Mouse (Mus musculus) hindbrain, embryonic 16.5 days (tissue): ENCODE results near the gene Sardh. TPM values are rescaled to one million over a fixed set of nuclear protein-coding genes. Genes with fewer than 3 reads are reported as not detected.

Experiments
- ATAC-seq: fragments of 200-750 bp; cut with Nextera tagmentation; 2 replicates; pipeline ENCODE4 v1.8.0; 2017; ENCODE audit warnings: moderate TSS enrichment, moderate library complexity
- H3K27ac ChIP-seq: fragments of 300-500 bp; sonication (generic); 2 replicates; pipeline ENCODE4 v1.5.1; 2014; ENCODE audit warnings: low read depth, mild to moderate bottlenecking, control low read depth, low read length, moderate library complexity
- H3K27me3 ChIP-seq: fragments of 300-500 bp; sonication (generic); replicated peaks from 2 replicates; pipeline ENCODE4 v1.6.1; 2014; ENCODE audit warnings: low read length; ENCODE audit not compliant: control insufficient read depth, insufficient read depth
- H3K36me3 ChIP-seq: fragments of 300-500 bp; sonication (generic); 2 replicates; pipeline ENCODE4 v1.6.1; 2014; ENCODE audit warnings: mild to moderate bottlenecking, low read length, moderate library complexity, mixed read lengths; ENCODE audit not compliant: control insufficient read depth, insufficient read depth
- H3K4me1 ChIP-seq: fragments of 300-500 bp; sonication (generic); 2 replicates; pipeline ENCODE4 v1.6.1; 2014; ENCODE audit warnings: low read depth, low read length; ENCODE audit not compliant: control insufficient read depth, insufficient read depth
- H3K4me2 ChIP-seq: fragments of 300-500 bp; sonication (generic); 2 replicates; pipeline ENCODE4 v1.6.1; 2014; ENCODE audit warnings: mild to moderate bottlenecking, low read length, control low read depth, moderate library complexity
- H3K4me3 ChIP-seq: fragments of 300-500 bp; sonication (generic); 2 replicates; pipeline ENCODE4 v1.5.1; 2014; ENCODE audit warnings: mild to moderate bottlenecking, low read length, control low read depth, moderate library complexity
- H3K9ac ChIP-seq: fragments of 300-500 bp; sonication (generic); 2 replicates; pipeline ENCODE4 v1.6.1; 2014; ENCODE audit warnings: low read depth, mild to moderate bottlenecking, control low read depth, low read length, moderate library complexity
- H3K9me3 ChIP-seq: fragments of 300-500 bp; sonication (generic); 2 replicates; pipeline ENCODE4 v1.6.1; 2014; ENCODE audit warnings: mild to moderate bottlenecking, low read length, moderate library complexity; ENCODE audit not compliant: control insufficient read depth
- WGBS: fragments of 180-500 bp; shearing (Covaris S2); extraction: QIAGEN DNeasy Blood & Tissue Kit; methylation state at CpG from one replicate; pipeline ENCODE4 v1.1.7; 2014; 5-methylcytosine and 5-hydroxymethylcytosine counted together
- polyA plus RNA-seq: library from polyadenylated mRNA; unstranded; fragments of >200 nt; fragmentation: Nextera tagmentation; extraction: Ambion mirVana; gene quantifications from 2 replicates; pipeline ENCODE4 v1.2.1, GENCODE M21; 2015

The Sardh gene
- polyA plus RNA-seq, 1 experiment from 2014 or later = 9.1 TPM

- no peaks in the 10 kb centered on the region for H3K9me3 ChIP-seq
- no peak overlapping the region for H3K4me2 ChIP-seq
- H3K27ac ChIP-seq = no peak overlapping the region
- no peak overlapping the region for H3K4me3 ChIP-seq
- peak; percentile 75 for ATAC-seq
- H3K4me1 ChIP-seq = no peaks in the 10 kb centered on the region
- WGBS = 29% methylated on average over 3 of the region's 3 CpGs
- H3K36me3 ChIP-seq = no peaks in the 10 kb centered on the region
- H3K9ac ChIP-seq = no peak overlapping the region
- no peaks in the 10 kb centered on the region for H3K27me3 ChIP-seq
Measured at GRCm38 (mm10) chr2:27235729-27236128, 12.4 kb downstream of the Sardh start.

GRCm38 (mm10) chr2:27232376-27232775, 15.8 kb downstream of the Sardh start:
- Histone ChIP-seq H3K9ac (no peak overlapping the region), H3K4me1 (no peaks in the 10 kb centered on the region), H3K27ac (no peak overlapping the region), H3K27me3 (no peaks in the 10 kb centered on the region), H3K4me3 (no peak overlapping the region), H3K4me2 (no peak overlapping the region), H3K36me3 (no peaks in the 10 kb centered on the region), H3K9me3 (no peaks in the 10 kb centered on the region)
- no peak for ATAC-seq
- WGBS = 27% methylated on average over 7 of the region's 7 CpGs

DNA sequence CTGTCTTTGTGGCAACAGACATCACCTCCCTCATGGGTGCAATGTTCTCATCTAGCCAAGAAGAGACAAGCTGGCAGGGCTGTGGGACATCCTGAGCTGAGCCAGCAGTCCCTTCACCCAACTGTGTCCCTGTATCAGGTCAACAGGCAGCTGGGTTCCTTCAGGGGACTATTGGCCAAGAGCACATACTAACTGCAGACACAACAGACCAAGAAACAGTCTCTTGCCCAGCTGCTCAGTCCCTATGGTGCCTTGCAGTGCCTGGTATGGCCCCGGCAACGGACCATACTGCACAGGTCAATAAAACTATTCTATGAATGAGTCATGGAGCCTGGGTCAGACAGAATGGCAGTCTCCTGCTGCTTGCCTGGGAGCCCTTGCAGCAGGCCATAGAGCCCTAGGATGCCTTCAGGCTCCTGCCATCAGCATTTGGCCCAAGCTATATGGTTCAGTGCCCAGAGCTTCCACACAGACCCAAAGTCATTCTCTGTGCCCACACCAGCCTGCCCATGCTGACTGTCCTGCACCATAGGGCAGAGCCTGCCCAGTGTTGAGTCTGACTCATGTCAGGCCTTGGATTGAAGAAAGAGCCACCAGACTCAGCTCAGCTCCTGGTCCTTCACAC, 18.5 kb downstream of the Sardh start:
- H3K4me1 ChIP-seq = no peaks in the 10 kb centered on the region
- H3K27ac ChIP-seq = no peak overlapping the region
- H3K4me2 ChIP-seq = no peak overlapping the region
- no peak overlapping the region for H3K4me3 ChIP-seq
- ATAC-seq = no peak
- H3K9ac ChIP-seq = no peak overlapping the region
- WGBS = 84% methylated on average over 2 of the region's 2 CpGs
- H3K36me3 ChIP-seq = no peaks in the 10 kb centered on the region
- H3K27me3 ChIP-seq = no peaks in the 10 kb centered on the region
- H3K9me3 ChIP-seq = no peaks in the 10 kb centered on the region

DNA sequence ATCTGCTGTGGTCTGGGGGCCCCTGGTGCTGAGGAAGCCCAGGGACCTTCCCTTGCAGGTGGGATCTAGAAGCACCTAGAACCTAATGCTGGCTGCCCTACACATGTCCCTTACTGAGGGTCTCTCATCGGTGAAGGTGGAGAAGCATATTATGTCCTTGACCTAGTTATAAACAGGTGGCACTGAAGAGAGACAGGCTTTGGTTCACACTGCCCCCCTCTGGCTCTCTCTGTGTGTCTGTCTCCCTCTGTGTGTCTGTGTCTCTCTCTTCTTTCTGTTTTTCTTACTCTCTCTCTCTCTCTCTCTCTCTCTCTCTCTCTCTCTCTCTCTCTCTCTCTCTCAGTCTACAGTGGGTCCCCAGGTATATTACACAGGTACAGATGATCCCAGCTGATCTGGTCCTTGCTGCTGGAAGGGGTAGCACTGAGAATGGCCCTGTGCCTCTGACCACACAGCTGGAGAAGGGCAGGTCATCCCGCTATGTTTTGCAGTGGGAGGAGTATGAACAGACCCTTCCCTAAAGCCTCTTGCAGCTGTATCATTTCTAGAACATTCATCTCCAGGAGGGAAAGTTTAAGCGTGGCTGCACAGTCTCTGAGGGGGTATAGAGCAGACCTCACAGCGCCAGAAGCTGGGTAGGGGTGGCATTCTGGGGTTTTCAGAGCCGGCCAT, 19.2 kb downstream of the Sardh start:
- no peak overlapping the region for H3K9ac ChIP-seq
- 76% methylated on average over 5 of the region's 5 CpGs for WGBS
- H3K36me3 ChIP-seq = no peaks in the 10 kb centered on the region
- H3K4me1 ChIP-seq = no peaks in the 10 kb centered on the region
- no peak overlapping the region for H3K27ac ChIP-seq
- no peaks in the 10 kb centered on the region for H3K9me3 ChIP-seq
- H3K4me3 ChIP-seq = no peak overlapping the region
- no peaks in the 10 kb centered on the region for H3K27me3 ChIP-seq
- H3K4me2 ChIP-seq = no peak overlapping the region
- no peak for ATAC-seq

DNA sequence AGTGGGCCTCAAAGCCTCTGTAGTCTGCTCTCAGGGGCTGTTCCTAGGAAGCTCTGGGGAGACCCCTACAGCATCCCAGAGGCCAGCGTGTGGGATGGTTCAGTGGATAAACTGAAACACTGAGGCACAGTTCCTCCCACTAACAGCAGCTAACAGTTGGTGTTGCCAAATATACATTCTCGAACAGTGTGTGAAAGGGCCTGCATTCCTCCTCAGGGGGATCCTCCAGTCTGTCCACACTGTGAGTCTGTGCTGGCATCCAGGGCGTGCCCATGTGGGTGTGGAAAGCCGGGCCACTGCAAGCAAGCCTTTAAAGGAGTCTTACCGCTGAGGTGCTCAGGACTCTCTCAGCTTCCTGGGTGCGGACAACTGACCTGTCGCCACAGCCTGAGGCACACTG, 21.6 kb downstream of the Sardh start:
- Histone ChIP-seq H3K9me3 (no peaks in the 10 kb centered on the region), H3K9ac (no peak overlapping the region), H3K4me3 (no peak overlapping the region), H3K4me1 (no peaks in the 10 kb centered on the region), H3K27me3 (no peaks in the 10 kb centered on the region), H3K4me2 (no peak overlapping the region), H3K36me3 (no peaks in the 10 kb centered on the region), H3K27ac (no peak overlapping the region)
- whole genome bisulfite sequencing = 59% methylated on average over 7 of the region's 7 CpGs
- ATAC-seq = no peak

- H3K27me3 ChIP-seq = no peaks in the 10 kb centered on the region
- no peaks in the 10 kb centered on the region for H3K36me3 ChIP-seq
- H3K4me2 ChIP-seq = no peak overlapping the region
- peak; percentile 65; the same call in 1 of the 2 replicates for ATAC-seq
- H3K4me1 ChIP-seq = no peaks in the 10 kb centered on the region
- no peak overlapping the region for H3K4me3 ChIP-seq
- no peaks in the 10 kb centered on the region for H3K9me3 ChIP-seq
- 80% methylated on average over 7 of the region's 7 CpGs for WGBS
- no peak overlapping the region for H3K27ac ChIP-seq
- no peak overlapping the region for H3K9ac ChIP-seq
Measured at GRCm38 (mm10) chr2:27223012-27223421, 25.1 kb downstream of the Sardh start.

- Histone ChIP-seq H3K4me1 (no peaks in the 10 kb centered on the region), H3K9me3 (no peaks in the 10 kb centered on the region), H3K27me3 (no peaks in the 10 kb centered on the region), H3K4me3 (no peak overlapping the region), H3K4me2 (no peak overlapping the region), H3K36me3 (no peaks in the 10 kb centered on the region), H3K27ac (no peak overlapping the region), H3K9ac (no peak overlapping the region)
- no peak for ATAC-seq
- WGBS = 89% methylated on average over 8 of the region's 8 CpGs
Measured at GRCm38 (mm10) chr2:27218569-27218968, 29.6 kb downstream of the Sardh start.

- H3K9ac ChIP-seq = no peak overlapping the region
- WGBS = 75% methylated on average over 2 of the region's 2 CpGs
- H3K36me3 ChIP-seq = no peaks in the 10 kb centered on the region
- H3K27ac ChIP-seq = no peak overlapping the region
- H3K4me2 ChIP-seq = no peak overlapping the region
- no peaks in the 10 kb centered on the region for H3K4me1 ChIP-seq
- ATAC-seq = no peak
- H3K4me3 ChIP-seq = no peak overlapping the region
- H3K9me3 ChIP-seq = no peaks in the 10 kb centered on the region
- H3K27me3 ChIP-seq = no peaks in the 10 kb centered on the region
Measured at GRCm38 (mm10) chr2:27218121-27218544, 30.0 kb downstream of the Sardh start.

GRCm38 (mm10) chr2:27215537-27215936, 32.6 kb downstream of the Sardh start:
- Histone ChIP-seq H3K4me3 (no peak overlapping the region), H3K4me2 (no peak overlapping the region), H3K27ac (no peak overlapping the region), H3K9me3 (no peaks in the 10 kb centered on the region), H3K9ac (no peak overlapping the region), H3K36me3 (no peaks in the 10 kb centered on the region), H3K4me1 (no peaks in the 10 kb centered on the region), H3K27me3 (no peaks in the 10 kb centered on the region)
- ATAC-seq = no peak
- 88% methylated on average over 2 of the region's 2 CpGs for WGBS
